Mouse (Mus musculus) lung, embryonic 16.5 days (tissue): ENCODE data around the gene Rint1. TPM values are rescaled to one million over a fixed set of nuclear protein-coding genes. Genes with fewer than 3 reads are reported as not detected.

Experiments
- ATAC-seq: fragments of 200-750 bp; cut with Nextera tagmentation; 2 replicates; pipeline ENCODE4 v1.8.0; 2017; ENCODE audit warnings: low read depth, mild to moderate bottlenecking, moderate library complexity
- H3K27ac ChIP-seq: fragments of 300-500 bp; sonication (generic); 2 replicates; pipeline ENCODE4 v1.5.1; 2014; ENCODE audit warnings: mild to moderate bottlenecking, control low read depth, low read length
- H3K27me3 ChIP-seq: fragments of 300-500 bp; sonication (generic); 2 replicates; pipeline ENCODE4 v1.6.1; 2014; ENCODE audit warnings: low read depth, low read length, mixed read lengths; ENCODE audit not compliant: control insufficient read depth, insufficient read depth
- H3K36me3 ChIP-seq: fragments of 300-500 bp; sonication (generic); 2 replicates; pipeline ENCODE4 v1.6.1; 2014; ENCODE audit warnings: low read length; ENCODE audit not compliant: control insufficient read depth, insufficient read depth
- H3K4me1 ChIP-seq: fragments of 300-500 bp; sonication (generic); replicated peaks from 2 replicates; pipeline ENCODE4 v1.6.1; 2014; ENCODE audit warnings: low read length, mixed read lengths; ENCODE audit not compliant: control insufficient read depth, insufficient read depth
- H3K4me2 ChIP-seq: fragments of 300-500 bp; sonication (generic); 2 replicates; pipeline ENCODE4 v1.6.1; 2014; ENCODE audit warnings: low read depth, low read length, control low read depth
- H3K4me3 ChIP-seq: fragments of 300-500 bp; sonication (generic); 2 replicates; pipeline ENCODE4 v1.5.1; 2014; ENCODE audit warnings: mild to moderate bottlenecking, low read length, control low read depth
- H3K9ac ChIP-seq: fragments of 300-500 bp; sonication (generic); 2 replicates; pipeline ENCODE4 v1.6.1; 2014; ENCODE audit warnings: low read length, control low read depth
- H3K9me3 ChIP-seq: fragments of 300-500 bp; sonication (generic); 2 replicates; pipeline ENCODE4 v1.6.1; 2016; ENCODE audit warnings: low read length; ENCODE audit not compliant: control insufficient read depth
- WGBS: fragments of 180-500 bp; shearing (Covaris S2); extraction: QIAGEN DNeasy Blood & Tissue Kit; methylation state at CpG from one replicate; pipeline ENCODE4 v1.1.7; 2014; 5-methylcytosine and 5-hydroxymethylcytosine counted together
- polyA plus RNA-seq: library from polyadenylated mRNA; unstranded; fragments of >200 nt; fragmentation: Nextera tagmentation; extraction: Ambion mirVana; gene quantifications from 2 replicates; pipeline ENCODE4 v1.2.1, GENCODE M21; 2015

Rint1 gene
- polyA plus RNA-seq, 1 experiment from 2014 or later = 30.6 TPM

DNA sequence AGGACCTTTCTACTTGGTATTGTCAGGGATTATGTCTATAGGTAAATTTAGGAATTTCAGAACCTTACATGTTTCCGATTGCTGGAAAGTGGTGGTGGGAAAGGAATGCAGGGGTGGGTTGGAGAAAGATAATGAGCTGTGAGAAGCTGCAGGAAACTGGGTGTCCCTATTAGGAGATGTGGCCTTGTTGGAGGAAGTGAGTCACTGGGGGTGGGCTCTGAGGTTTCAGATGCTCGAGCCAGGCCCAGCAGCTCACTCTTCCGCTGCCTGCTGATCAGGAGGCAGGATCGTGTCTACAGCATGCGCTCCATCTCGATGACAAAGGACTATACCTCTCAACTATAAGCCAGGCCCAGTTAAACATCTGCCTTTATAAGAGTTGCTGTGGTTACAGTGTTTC is 13.3 kb upstream of the Rint1 start:
- WGBS = 82% methylated on average over 6 of the region's 6 CpGs
- H3K27me3 ChIP-seq = no peaks in the 10 kb centered on the region
- H3K9me3 ChIP-seq = no peaks in the 10 kb centered on the region
- peaks cover 7% of the 10 kb centered on the region for H3K36me3 ChIP-seq
- no peak for ATAC-seq
- H3K9ac ChIP-seq = no peak overlapping the region
- no peak overlapping the region for H3K4me2 ChIP-seq
- no peak overlapping the region for H3K4me3 ChIP-seq
- H3K4me1 ChIP-seq = no peaks in the 10 kb centered on the region
- H3K27ac ChIP-seq = no peak overlapping the region

DNA sequence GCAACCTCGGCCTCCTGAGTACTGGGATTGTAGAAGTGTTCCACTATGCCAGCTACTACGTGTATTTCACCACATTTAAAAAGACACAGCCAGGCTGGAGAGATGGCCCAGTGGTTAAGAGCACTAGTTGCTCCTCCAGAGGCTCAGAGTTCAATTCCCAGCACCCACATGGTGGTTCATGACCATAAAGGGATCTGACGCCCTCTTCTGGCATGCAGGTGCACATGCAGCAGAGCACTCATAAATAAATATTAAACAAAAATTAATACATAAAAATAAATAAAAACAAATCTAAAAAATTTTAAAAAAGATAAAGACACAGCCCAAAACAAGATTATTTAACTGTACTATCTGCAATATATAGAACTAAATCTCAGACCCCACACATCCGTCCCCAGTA is 7.0 kb upstream of the Rint1 start:
- H3K4me2 ChIP-seq = no peak overlapping the region
- no peaks in the 10 kb centered on the region for H3K9me3 ChIP-seq
- 84% methylated on average over 4 of the region's 4 CpGs for WGBS

DNA sequence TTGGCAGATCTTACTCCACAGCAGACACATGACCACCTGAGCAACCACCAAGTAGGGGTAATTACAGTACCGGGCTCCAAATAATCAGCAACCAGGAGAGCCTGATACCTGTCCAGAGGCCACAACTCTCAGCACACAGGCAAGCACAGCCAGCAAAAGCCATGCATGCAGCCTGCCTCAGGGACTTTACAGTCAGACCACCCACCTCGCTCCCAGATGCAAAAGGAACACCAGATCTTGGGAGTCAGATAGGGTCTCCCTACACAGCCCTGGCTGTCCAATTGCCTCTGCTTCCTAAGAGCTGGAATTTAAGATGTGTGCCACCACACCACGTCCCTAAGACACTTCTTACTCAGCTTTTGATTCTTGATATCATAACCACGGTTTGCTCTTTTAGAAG is 6.3 kb upstream of the Rint1 start:
- WGBS = 64% methylated on average over 4 of the region's 4 CpGs

More for the DNA sequence above, 7.0 kb upstream of the Rint1 start:
- H3K27me3 ChIP-seq = no peaks in the 10 kb centered on the region
- H3K4me3 ChIP-seq = no peak overlapping the region
- H3K36me3 ChIP-seq = peaks cover 2% of the 10 kb centered on the region; the same call in 1 of the 2 replicates
- no peak overlapping the region for H3K27ac ChIP-seq
- no peak for ATAC-seq
- H3K4me1 ChIP-seq = no peaks in the 10 kb centered on the region
- no peak overlapping the region for H3K9ac ChIP-seq

DNA sequence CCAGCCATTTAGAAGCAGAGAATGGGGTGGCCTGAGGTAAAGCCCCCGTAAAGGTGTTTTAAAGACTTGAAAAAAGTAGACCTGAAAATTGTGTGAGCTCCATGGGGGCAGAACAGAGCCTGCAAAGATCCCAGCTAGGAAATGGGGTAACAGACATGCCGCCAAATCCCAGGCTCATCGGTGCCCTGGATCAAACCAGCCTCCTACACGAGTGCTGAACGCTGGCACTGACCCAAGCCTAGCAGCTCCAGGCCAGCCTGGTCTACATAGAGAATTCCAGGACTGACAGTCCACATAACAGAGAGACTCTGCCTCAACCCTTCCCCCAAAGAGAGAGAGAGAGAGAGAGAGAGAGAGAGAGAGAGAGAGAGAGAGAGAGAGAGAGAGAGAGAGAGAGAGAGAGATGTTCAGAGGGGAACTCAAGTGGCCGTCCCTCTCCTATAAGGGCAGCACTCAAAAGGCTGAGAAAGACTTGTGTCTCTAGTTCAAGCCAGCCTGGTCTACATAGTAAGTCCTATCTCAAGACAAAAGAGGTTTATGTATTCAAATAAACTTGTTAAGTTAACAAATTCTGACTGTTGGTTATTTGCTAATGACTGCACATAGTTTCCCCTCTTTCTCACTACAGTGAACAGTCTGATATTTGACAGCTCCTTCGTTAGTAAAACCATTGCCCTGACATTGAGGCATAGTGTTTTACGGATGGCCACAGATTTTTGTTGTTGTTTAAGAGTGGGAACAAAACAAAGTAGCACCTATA is 5.3 kb upstream of the Rint1 start:
- Histone ChIP-seq H3K9me3 (no peaks in the 10 kb centered on the region), H3K27ac (no peak overlapping the region), H3K4me1 (no peaks in the 10 kb centered on the region; the same call in 1 of the 2 replicates), H3K36me3 (no peaks in the 10 kb centered on the region), H3K4me2 (peak overlapping the region; percentile 74), H3K4me3 (peak overlapping the region; percentile 82), H3K27me3 (no peaks in the 10 kb centered on the region), H3K9ac (peak overlapping the region; percentile 83; the same call in 1 of the 2 replicates)
- WGBS = 32% methylated on average over 8 of the region's 8 CpGs
- no peak for ATAC-seq

More for the DNA sequence above, 6.3 kb upstream of the Rint1 start:
- H3K4me3 ChIP-seq = no peak overlapping the region
- H3K4me2 ChIP-seq = no peak overlapping the region
- H3K9me3 ChIP-seq = no peaks in the 10 kb centered on the region
- no peak overlapping the region for H3K27ac ChIP-seq
- no peak overlapping the region for H3K9ac ChIP-seq
- no peaks in the 10 kb centered on the region for H3K4me1 ChIP-seq
- H3K27me3 ChIP-seq = no peaks in the 10 kb centered on the region
- H3K36me3 ChIP-seq = 0 out of 2 replicates have a peak, but pooled peaks cover under 1% of the 10 kb centered on the region
- ATAC-seq = no peak

DNA sequence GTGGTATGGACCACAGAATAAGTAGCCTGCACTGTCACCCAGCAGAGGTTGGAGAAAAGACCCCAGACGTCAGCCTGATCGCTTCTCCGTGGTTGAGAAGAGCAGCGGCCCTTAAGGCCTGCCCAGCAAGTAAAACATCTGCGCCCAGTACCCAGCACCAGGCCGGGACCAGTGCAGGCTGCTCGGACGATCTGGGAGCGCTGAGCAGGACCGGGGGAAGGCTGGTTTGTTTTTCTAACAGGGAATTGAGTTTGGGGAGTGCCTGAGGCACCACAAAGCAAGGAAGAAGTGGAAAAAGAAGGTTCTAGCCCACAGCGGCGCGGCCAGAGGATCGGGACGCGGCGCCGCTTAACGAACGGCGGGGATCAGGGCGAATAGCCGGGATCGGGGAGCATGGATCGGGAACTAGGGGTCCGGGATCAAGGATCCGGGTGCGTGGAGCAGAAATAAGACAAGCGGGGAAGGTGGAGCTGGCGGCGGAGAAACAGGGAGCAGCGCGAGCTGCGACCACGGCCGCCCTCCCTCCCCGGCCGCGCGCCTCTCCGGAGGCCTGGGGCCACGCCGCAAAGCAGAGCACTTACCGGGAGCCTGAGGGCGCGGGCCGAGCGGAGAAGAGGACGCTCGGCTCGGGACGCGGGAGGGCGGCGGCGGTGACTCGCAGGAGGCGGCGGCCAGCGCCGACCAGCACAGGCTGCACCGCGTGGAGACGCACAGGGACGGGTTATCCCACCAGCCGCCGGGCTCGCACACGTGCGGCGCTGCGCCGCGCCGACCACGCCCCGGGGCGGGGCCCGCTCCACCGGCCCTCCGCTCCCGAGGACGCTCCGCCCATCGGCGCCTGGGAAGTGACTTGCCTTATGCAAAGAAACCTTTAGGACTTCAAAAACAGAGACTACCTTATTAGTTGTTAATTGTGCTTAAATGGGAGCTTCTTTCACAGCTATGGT is 4.3 kb upstream of the Rint1 start, which contains the start of gene Pus7:
Pus7 (minus strand) TSS at position 781 of the 947 bp plus-strand sequence.
- ATAC-seq = peak; percentile 94
- H3K4me3 ChIP-seq = peak within 1 kb of the TSS; percentile 82
- no peaks in the 10 kb centered on the region for H3K9me3 ChIP-seq
- H3K9ac ChIP-seq = peak within 1 kb of the TSS; percentile 83
- no peaks in the 10 kb centered on the region for H3K27me3 ChIP-seq
- WGBS = under 1% methylated on average over 46 of the region's 86 CpGs
- H3K27ac ChIP-seq = peak within 1 kb of the TSS; percentile 28; the same call in 1 of the 2 replicates
- H3K36me3 ChIP-seq = no peaks in the 10 kb centered on the region
- peaks cover under 1% of the 10 kb centered on the region; the same call in 1 of the 2 replicates for H3K4me1 ChIP-seq
- peak within 1 kb of the TSS; percentile 74 for H3K4me2 ChIP-seq

DNA sequence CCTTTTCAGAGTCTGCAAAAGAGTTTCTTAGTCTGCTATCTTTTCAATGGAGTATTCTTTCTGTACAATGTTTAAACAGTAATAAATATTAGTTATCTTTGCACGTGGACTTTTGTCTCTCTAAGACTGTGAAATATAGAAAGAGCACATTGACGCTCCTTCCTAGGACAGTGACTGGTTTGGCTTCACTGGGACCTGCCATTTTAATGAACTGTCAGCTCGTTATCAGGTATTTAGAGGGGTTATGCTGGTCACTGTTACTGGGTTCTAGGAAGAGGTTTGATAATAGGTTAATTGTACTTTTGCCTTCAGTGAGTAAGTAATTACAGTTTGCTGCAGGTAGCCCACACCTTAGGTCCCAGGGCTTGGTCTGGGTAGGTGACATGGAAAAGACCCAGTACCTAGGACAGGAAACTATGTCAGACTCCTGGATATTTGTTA is 899 bp downstream of the Rint1 start:
- peak overlapping the region; percentile 91 for H3K4me2 ChIP-seq
- peaks cover 8% of the 10 kb centered on the region for H3K4me1 ChIP-seq
- WGBS = 35% methylated on average over 3 of the region's 3 CpGs
- ATAC-seq = no peak
- no peak overlapping the region for H3K27ac ChIP-seq
- peak overlapping the region; percentile 96 for H3K9ac ChIP-seq
- peak overlapping the region; percentile 99 for H3K4me3 ChIP-seq
- H3K9me3 ChIP-seq = no peaks in the 10 kb centered on the region
- H3K36me3 ChIP-seq = peaks cover 7% of the 10 kb centered on the region; the same call in 1 of the 2 replicates
- H3K27me3 ChIP-seq = no peaks in the 10 kb centered on the region

DNA sequence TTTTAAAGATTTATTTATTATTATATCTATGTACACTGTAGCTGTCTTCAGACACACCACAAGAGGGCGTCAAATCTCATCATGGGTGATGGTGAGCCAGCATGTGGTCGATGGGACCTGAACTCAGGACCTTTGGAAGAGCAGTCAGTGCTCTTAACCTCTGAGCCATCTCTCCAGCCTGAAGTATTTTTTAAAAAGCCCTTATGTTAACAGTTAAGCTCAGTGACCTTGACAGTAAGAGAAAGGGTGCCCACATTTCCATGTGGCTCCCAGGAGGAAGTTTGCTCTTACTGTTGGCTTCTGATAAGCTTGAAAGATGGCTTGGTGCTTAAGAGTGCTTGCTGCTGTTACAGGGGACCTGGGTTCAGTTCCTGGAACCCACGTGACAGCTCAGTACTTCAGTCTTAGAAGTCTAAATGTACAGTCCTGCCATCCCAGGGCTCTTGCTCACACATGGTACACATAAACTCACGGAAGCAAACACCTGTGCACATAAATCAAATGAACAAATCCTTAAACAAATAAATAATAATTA is 1.6 kb downstream of the Rint1 start:
- Histone ChIP-seq H3K36me3 (peaks cover 9% of the 10 kb centered on the region; the same call in 1 of the 2 replicates), H3K9me3 (no peaks in the 10 kb centered on the region), H3K9ac (no peak overlapping the region), H3K27me3 (no peaks in the 10 kb centered on the region), H3K4me3 (no peak overlapping the region), H3K4me2 (no peak overlapping the region), H3K27ac (no peak overlapping the region), H3K4me1 (peaks cover 8% of the 10 kb centered on the region)
- no peak for ATAC-seq
- 70% methylated on average over 4 of the region's 4 CpGs for WGBS

DNA sequence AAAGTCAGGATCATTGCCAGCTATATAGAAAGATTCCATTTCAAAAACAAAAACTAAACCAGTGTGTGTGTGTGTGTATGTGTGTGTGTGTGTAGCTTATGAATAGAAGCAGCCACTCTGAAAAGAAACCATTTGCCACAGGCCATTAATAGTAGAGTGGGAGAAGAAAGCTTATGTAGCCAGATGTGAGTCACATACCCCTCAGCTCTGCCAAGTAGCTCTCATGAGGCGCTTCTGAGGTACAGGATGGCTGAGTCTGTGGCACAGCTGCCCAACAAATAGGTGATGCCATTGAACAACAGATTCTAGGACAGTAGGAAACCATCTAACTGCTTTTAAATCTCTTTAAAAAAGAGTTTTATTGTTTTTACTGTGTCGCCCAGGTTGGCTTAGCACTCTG is 5.2 kb downstream of the Rint1 start:
- ATAC-seq = no peak
- no peak overlapping the region for H3K9ac ChIP-seq
- 85% methylated on average over 2 of the region's 2 CpGs for WGBS

More for the DNA sequence above, 5.2 kb downstream of the Rint1 start:
- Histone ChIP-seq H3K4me2 (no peak overlapping the region), H3K27me3 (no peaks in the 10 kb centered on the region), H3K36me3 (peaks cover 17% of the 10 kb centered on the region; the same call in 1 of the 2 replicates), H3K27ac (no peak overlapping the region), H3K4me1 (peaks cover 8% of the 10 kb centered on the region), H3K9me3 (no peaks in the 10 kb centered on the region), H3K4me3 (no peak overlapping the region)
